Mouse (Mus musculus) naive thymus-derived CD4-positive, alpha-beta T cell, adult 2 months (primary cell): ENCODE data around the gene Ces2f.
"Not testable (repeated sequence)": the region's sequence is repeated elsewhere in the genome, so short reads cannot be mapped to it uniquely, and the experiment has no call there.

Experiments
- DNase-seq: peaks from one replicate; pipeline ENCODE4 v3.0.0-alpha.2; 2011; ENCODE audit warnings: low read depth

Gene Ces2f

DNA sequence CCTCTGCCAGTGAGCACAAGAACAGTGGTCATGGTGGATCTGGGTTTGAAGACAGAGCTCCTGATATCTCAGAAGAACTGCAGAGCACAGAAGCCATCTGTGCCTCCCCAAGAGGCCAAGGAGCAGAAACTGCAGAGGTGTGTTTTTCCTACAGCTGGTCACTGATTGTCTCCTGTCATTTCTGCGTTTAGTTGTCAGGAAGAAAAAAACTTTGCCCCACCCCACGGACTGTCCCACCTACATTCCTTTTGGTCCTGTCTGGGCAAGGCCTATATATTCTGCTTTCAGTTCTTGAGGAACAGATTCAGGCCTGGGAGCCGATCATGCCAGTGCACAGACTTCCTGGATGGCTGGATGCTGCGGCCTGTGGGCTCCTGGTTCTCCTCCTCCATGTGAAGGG, at the start of gene Ces2f:
Gene Ces2f, plus strand, starts transcription at position 301 of the 400 bp plus-strand sequence.
- DNase-seq, result no peak

DNA sequence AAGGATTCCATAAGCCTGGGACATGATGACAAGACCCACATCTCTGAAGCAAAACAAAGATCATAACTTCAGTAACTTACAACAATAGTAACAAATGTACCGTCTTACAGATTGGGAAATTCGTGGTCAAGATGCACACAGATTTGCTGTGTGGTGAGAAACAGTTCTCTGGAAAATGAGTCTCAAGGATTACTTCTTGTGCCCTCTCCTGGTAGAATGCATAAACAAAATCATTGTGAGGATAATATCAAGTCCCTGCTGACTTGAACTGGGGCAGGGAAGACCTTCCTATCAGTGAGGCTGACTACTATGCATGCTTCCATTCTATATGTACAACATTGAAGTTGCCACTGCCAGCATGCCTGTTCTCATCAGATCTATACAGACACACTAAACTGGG, 45.4 kb upstream of the Ces2f start:
- no peak for DNase-seq

DNA sequence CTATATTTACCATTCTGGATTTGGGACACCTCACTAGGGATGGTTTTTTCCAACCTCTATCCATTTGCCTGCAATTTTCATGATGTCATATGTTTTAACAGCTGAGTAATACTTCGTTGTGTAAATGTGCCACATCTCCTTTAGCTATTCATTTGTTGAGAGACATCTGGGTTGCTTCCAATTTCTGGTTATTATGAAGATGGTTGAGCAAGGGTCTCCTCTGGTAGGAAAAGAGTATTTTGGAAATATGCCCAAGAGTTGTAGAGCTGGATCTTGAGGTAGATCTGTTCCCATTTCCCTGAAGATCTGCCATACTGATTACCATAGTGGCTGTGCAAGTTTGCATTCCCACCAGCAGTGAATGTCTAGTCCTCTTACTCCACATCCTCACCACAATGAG, 40.0 kb upstream of the Ces2f start:
- DNase-seq, result no peak

DNA sequence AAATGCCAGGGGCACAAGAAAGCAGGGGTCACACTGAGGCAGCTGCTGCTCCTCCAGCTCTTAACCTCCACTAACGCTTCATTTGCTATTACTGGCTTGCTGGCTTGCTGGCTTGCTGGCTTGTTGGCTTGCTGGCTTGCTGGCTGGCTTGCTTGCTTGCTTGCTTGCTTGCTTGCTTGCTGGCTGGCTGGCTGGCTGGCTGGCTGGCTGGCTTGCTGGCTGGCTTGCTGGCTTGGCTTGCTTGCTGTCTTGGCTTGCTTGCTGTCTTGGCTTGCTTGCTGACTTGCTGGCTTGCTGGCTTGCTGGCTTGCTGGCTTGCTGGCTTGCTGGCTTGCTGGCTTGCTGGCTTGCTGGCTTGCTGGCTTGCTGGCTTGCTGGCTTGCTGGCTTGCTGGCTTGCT, 38.1 kb upstream of the Ces2f start:
- not testable (repeated sequence) for DNase-seq

- not testable (repeated sequence) for DNase-seq
Observed at GRCm38 (mm10) chr8:104909651-104910050, 37.5 kb upstream of the Ces2f start.

- DNase-seq, result no peak
Observed at GRCm38 (mm10) chr8:104925972-104926596, 21.1 kb upstream of the Ces2f start, which contains the start of gene Ces2e. Ces2e (plus strand) TSS chr8:104926260.

DNA sequence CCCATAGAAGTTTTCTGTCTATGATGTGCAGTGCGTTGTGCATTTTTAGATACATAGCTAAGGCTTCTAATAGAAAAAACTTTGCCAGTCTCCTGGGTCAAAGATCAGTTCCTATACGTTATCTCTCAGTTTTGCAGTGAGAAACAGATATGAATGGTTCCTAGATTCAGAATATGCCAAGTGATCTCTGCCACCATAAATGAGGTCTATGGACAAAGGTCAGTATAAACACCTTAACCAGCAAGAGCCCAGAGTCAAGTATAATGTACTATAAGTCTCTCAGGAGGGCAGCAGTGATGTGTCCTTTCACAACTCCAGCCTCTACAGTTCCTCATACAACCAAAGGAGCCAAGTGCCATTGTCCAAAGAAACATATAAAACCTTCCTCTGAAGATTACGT, 19.9 kb upstream of the Ces2f start:
- no peak for DNase-seq

DNA sequence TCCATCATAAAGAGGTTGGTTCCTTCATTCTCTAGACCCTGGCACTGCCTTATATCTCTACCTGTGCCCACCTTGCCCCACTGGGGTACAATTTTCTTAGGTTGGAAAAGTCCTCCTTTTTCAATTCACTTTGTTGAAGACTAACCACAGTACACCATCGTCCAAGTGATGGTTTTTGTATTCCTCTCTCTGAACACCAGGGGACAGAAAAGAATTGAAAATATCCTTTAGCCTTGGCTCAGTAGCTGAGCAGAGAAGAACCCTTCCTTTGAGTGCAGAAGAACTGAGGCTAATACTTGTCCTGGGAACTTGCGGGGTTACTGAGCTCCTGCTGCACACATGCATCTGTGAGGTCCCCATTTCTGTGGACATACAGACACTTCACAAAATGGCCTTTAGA, 2.5 kb upstream of the Ces2f start:
- no peak for DNase-seq

- no peak for DNase-seq
Observed at GRCm38 (mm10) chr8:104949031-104949430, 1.9 kb downstream of the Ces2f start.

DNA sequence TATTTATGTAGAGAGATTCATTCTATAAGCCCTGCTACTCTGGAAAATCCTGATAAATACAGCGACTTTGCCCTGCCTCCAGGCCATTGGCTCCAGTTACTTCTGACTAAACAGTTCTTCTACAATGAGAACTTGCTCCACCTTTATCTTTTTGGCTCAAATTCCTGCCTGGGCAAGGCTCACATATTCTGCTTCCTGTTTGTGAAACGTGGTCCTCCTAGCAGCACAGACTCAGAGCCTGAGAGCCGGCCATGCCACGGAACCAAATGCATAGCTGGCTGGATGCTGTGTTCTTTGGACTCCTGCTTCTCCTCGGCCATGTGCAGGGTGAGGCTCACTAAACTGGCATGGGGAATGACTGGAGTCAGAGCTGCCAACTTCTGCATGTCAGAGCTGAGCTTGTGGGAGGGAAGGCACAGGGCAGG, 14.4 kb downstream of the Ces2f start, which contains the start of gene Ces2g:
Gene Ces2g, plus strand, starts transcription at position 182 of the 425 bp plus-strand sequence.
- no peak for DNase-seq

DNA sequence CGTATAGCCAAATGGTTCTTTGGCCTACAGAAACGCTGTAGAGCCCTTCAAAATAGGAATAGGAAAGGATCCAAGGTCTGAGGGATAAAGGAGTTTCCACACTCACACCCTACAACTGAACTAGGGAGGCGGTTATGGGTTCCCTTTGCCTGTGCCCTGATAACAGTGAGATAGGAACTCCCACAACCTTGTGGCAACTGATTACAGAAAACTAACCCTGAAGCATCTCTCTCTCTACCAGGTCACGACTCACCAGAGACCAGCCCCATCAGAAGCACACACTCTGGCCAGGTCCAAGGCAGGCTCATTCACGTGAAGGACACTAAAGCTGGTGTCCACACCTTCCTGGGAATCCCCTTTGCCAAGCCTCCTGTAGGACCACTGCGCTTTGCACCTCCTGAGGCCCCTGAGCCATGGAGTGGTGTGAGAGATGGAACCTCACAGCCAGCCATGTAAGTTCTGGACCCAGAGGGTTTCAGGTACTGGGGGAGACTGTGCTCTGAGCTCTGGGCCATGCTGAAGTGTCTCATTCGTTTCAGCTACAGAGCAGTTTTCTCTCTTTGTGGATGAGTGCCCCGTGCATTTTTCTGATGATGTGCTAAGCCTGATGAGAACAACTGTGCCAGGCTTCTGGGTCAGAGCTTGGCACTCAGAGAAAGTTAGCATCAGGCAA, 15.2 kb downstream of the Ces2f start:
- no peak for DNase-seq

- no peak for DNase-seq
Observed at GRCm38 (mm10) chr8:104963375-104963894, 16.3 kb downstream of the Ces2f start.

GRCm38 (mm10) chr8:104984126-104984525, 37.0 kb downstream of the Ces2f start:
- DNase-seq, result no peak

DNA sequence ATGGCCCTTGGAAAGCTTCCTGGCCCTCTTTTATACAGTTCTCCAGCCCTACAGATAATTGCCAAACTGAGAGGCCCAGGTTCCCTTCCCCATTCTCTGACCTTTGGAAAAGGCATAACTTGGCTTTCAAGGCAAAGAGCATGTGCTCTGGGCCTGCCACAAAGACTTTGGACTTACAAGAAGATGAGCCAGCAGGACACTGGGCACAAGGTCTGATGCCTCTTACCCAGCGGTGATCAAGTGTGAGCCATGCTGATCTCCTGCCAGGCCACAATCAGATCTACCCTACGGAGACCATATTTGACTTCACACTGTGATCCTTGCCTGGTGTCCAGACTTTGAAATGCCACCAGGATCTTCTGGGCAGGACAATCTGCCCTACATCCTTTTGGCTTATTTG, 37.8 kb downstream of the Ces2f start:
- no peak for DNase-seq

- DNase-seq, result no peak
Observed at GRCm38 (mm10) chr8:104998191-104998590, 51.0 kb downstream of the Ces2f start.

GRCm38 (mm10) chr8:104999183-104999582, 52.0 kb downstream of the Ces2f start:
- DNase-seq, result no peak

GRCm38 (mm10) chr8:105000586-105000985, 53.4 kb downstream of the Ces2f start, which contains the start of gene Ces2h:
Ces2h (plus strand) TSS chr8:105000853.
- no peak for DNase-seq
